18 mouse cellular contexts compared by ENCODE assay signal in the genomic region with DNA sequence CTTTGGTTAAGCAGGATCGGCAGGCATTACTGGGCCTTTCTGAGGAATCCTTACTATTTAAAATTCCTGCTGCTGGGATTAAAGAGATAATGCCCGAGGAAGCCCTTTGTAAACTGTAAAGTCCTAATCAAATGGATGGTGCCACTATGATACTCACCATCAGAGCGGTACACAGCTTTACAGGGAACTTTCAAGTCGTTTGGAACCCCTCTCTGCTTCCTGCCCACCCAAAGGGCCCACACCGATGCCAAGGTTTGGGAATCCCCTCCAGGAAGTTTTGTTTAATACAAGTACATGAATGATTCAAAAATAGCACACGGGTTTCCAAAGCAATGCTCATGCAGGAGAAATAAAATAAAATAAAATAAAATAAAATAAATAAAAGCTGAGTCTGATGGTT.
DNase-seq lines count a peak whose midpoint lies in the region; ATAC-seq and TF ChIP-seq lines count a peak whose summit lies in the region.
"Had no signal": no experiment of that assay in that cellular context is flagged by ENCODE, and none has a peak within 500 bp of the region (broad histone marks: within the 10 kb centered on the region; RNA-seq: fewer than 3 reads in every experiment).

No protein-coding gene starts in this region.

- no peak for ATAC-seq in hindbrain, embryonic 13.5 days (ENCODE audit: low FRiP score)
- no peak for ATAC-seq in hindbrain, embryonic 11.5 days (ENCODE audit: low FRiP score)
- no peak for ATAC-seq in forebrain, postnatal 0 days
- ATAC-seq in midbrain, embryonic 13.5 days, result no peak
- ATAC-seq: activated CD4-positive, CD25-positive, alpha-beta regulatory T cell, adult 4 months had no signal

- H3K4me3 ChIP-seq in hindbrain, embryonic 13.5 days, result no peak overlapping the region
- no peak overlapping the region for H3K4me3 ChIP-seq in hindbrain, embryonic 11.5 days (ENCODE audit: low read depth, low read length)
- H3K4me3 ChIP-seq in forebrain, postnatal 0 days (ENCODE audit: low read depth, low read length), result peak overlapping the region; percentile 65
- 0 out of 2 replicates have a peak overlapping the region, but pooled peaks have one; percentile 6 for H3K4me3 ChIP-seq in midbrain, embryonic 13.5 days (replicated peaks)
- H3K4me3 ChIP-seq: heart, adult 2 months; heart, embryonic 15.5 days had no signal

- 54% methylated on average over 6 of the region's 6 CpGs for WGBS in hindbrain, embryonic 13.5 days
- WGBS in hindbrain, embryonic 11.5 days, result 62% methylated on average over 6 of the region's 6 CpGs
- WGBS in forebrain, postnatal 0 days, result 15% methylated on average over 6 of the region's 6 CpGs
- 10% methylated on average over 6 of the region's 6 CpGs for WGBS in midbrain, embryonic 13.5 days

- no peak for DNase-seq in hindbrain, embryonic 11.5 days (ENCODE audit: low spot score)
- DNase-seq in brain, embryonic 14.5 days (ENCODE audit: low read depth), result peak; percentile 31
- no peak for DNase-seq in forebrain, postnatal 0 days
- DNase-seq in adipocyte (ENCODE audit: low spot score), result no peak
- DNase-seq in kidney, postnatal 10 days, result no peak
- DNase-seq: adrenal gland, postnatal 25 days; B cell, adult 2 months; cerebellum, adult 9-10 months; embryo, embryonic 11 days; gastrocnemius, postnatal 14 days; heart, adult 2 months; kidney, adult 2 months; kidney, postnatal 25 days; layer of hippocampus, adult 9-11 months had no signal

- TF ChIP-seq POLR2A in brain, embryonic 14.5 days (IDR thresholded peaks at IDR 0.05; ENCODE audit: borderline replicate concordance, extremely low read depth, insufficient read depth, insufficient read length, poor library complexity, severe bottlenecking), result no peak

- peak overlapping the region; percentile 92 for H3K4me2 ChIP-seq in hindbrain, embryonic 13.5 days
- no peak overlapping the region for H3K4me2 ChIP-seq in hindbrain, embryonic 11.5 days (replicated peaks; ENCODE audit: low read depth, low read length)
- peak overlapping the region; percentile 83 for H3K4me2 ChIP-seq in forebrain, postnatal 0 days (ENCODE audit: low read depth)
- peak overlapping the region; percentile 83 for H3K4me2 ChIP-seq in midbrain, embryonic 13.5 days (replicated peaks)
- H3K4me2 ChIP-seq: heart, embryonic 15.5 days had no signal

- no peaks in the 10 kb centered on the region for H3K27me3 ChIP-seq in hindbrain, embryonic 13.5 days
- H3K27me3 ChIP-seq in hindbrain, embryonic 11.5 days (ENCODE audit: control insufficient read depth, insufficient read depth, low read length), result no peaks in the 10 kb centered on the region
- no peaks in the 10 kb centered on the region for H3K27me3 ChIP-seq in forebrain, postnatal 0 days (ENCODE audit: insufficient read depth, low read length)
- no peaks in the 10 kb centered on the region; the same call in 1 of the 2 replicates for H3K27me3 ChIP-seq in midbrain, embryonic 13.5 days

- TF ChIP-seq CTCF in brain, embryonic 14.5 days (IDR thresholded peaks at IDR 0.05; ENCODE audit: borderline replicate concordance, extremely low read depth, insufficient read depth, insufficient read length), result no peak
- no peak for TF ChIP-seq CTCF in forebrain, postnatal 0 days (IDR thresholded peaks at IDR 0.05; ENCODE audit: low read depth)

- H3K9ac ChIP-seq in hindbrain, embryonic 13.5 days, result no peak overlapping the region
- H3K9ac ChIP-seq in hindbrain, embryonic 11.5 days (ENCODE audit: low read depth, low read length), result no peak overlapping the region
- no peak overlapping the region for H3K9ac ChIP-seq in forebrain, postnatal 0 days
- no peak overlapping the region; the same call in 1 of the 2 replicates for H3K9ac ChIP-seq in midbrain, embryonic 13.5 days (replicated peaks)
- H3K9ac ChIP-seq: heart, embryonic 15.5 days had no signal

- H3K4me1 ChIP-seq in hindbrain, embryonic 13.5 days (replicated peaks), result peaks cover 36% of the 10 kb centered on the region
- H3K4me1 ChIP-seq in hindbrain, embryonic 11.5 days (replicated peaks; ENCODE audit: control insufficient read depth, insufficient read depth, low read length), result peaks cover 3% of the 10 kb centered on the region
- peaks cover 9% of the 10 kb centered on the region; the same call in 1 of the 2 replicates for H3K4me1 ChIP-seq in forebrain, postnatal 0 days (ENCODE audit: insufficient read depth)
- H3K4me1 ChIP-seq in midbrain, embryonic 13.5 days (replicated peaks), result peaks cover 36% of the 10 kb centered on the region

- no peaks in the 10 kb centered on the region for H3K36me3 ChIP-seq in hindbrain, embryonic 13.5 days
- H3K36me3 ChIP-seq in hindbrain, embryonic 11.5 days (ENCODE audit: control insufficient read depth, insufficient read depth, low read length), result no peaks in the 10 kb centered on the region
- no peaks in the 10 kb centered on the region; the same call in 1 of the 2 replicates for H3K36me3 ChIP-seq in forebrain, postnatal 0 days (ENCODE audit: insufficient read depth)
- no peaks in the 10 kb centered on the region for H3K36me3 ChIP-seq in midbrain, embryonic 13.5 days
- H3K36me3 ChIP-seq: heart, embryonic 15.5 days had no signal

- H3K9me3 ChIP-seq in hindbrain, embryonic 13.5 days, result no peaks in the 10 kb centered on the region
- H3K9me3 ChIP-seq in hindbrain, embryonic 11.5 days (ENCODE audit: control insufficient read depth, low read length), result no peaks in the 10 kb centered on the region
- H3K9me3 ChIP-seq in forebrain, postnatal 0 days (ENCODE audit: low read length), result no peaks in the 10 kb centered on the region
- H3K9me3 ChIP-seq in midbrain, embryonic 13.5 days, result no peaks in the 10 kb centered on the region
- H3K9me3 ChIP-seq: heart, embryonic 15.5 days had no signal

- H3K27ac ChIP-seq in hindbrain, embryonic 13.5 days, result no peak overlapping the region
- H3K27ac ChIP-seq in hindbrain, embryonic 11.5 days (ENCODE audit: low read depth, low read length), result no peak overlapping the region
- H3K27ac ChIP-seq in forebrain, postnatal 0 days (ENCODE audit: low read depth, low read length), result no peak overlapping the region
- H3K27ac ChIP-seq in midbrain, embryonic 13.5 days, result no peak overlapping the region; the same call in 1 of the 2 replicates
- H3K27ac ChIP-seq: heart, adult 2 months; heart, embryonic 15.5 days had no signal

Comparison
In these comparisons a context has a peak if more than half of its experiments do, and no peak if none do; other contexts are left out.
1. H3K4me3 ChIP-seq: peak in forebrain, postnatal 0 days (single experiment) and midbrain, embryonic 13.5 days (single experiment); none in hindbrain, embryonic 13.5 days (single experiment) and hindbrain, embryonic 11.5 days (single experiment).